Comparison of ENCODE assay signal across 8 mouse cellular contexts in the genomic region with DNA sequence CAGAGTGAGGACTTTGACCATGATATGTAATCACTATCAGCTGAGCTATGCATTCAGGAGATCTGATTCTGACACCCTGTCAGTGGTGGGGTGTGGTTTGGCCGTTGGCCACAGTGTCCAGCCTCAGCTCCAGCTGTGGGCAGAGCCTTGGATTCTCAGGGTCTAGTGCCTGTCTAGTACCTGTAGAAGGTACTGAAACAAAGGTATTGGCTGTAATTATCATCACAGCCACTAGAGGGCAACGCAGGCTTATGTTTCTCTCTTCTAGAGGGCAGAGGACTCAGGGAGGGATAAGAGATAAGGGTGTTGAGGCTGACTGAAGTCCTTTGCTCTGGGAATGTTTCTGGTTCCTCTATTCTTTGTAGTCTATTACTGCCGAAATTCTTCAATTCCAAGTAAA. TPM values are rescaled to one million over a fixed set of nuclear protein-coding genes. Genes with fewer than 3 reads are reported as not detected.
DNase-seq lines count a peak whose midpoint lies in the region; ATAC-seq lines count a peak whose summit lies in the region.

No protein-coding gene starts in this region.

- peak; percentile 35 for DNase-seq in liver
- peak; percentile 86 for DNase-seq in brain, adult 2 months (ENCODE audit: low read depth, low spot score)
- peak; percentile 76 for DNase-seq in embryonic facial prominence, embryonic 14.5 days (ENCODE audit: low spot score)
- DNase-seq in left cerebral cortex, adult 11 months (ENCODE audit: low spot score), result peak; percentile 50
- DNase-seq in testis, postnatal 14 days (ENCODE audit: low spot score), result peak; percentile 53

- H3K36me3 ChIP-seq in liver, embryonic 12.5 days, result no peaks in the 10 kb centered on the region
- no peaks in the 10 kb centered on the region for H3K36me3 ChIP-seq in embryonic facial prominence, embryonic 14.5 days (ENCODE audit: control insufficient read depth, insufficient read depth, low read length)
- no peaks in the 10 kb centered on the region for H3K36me3 ChIP-seq in hindbrain, embryonic 13.5 days
- no peaks in the 10 kb centered on the region for H3K36me3 ChIP-seq in midbrain, embryonic 15.5 days (replicated peaks)

- H3K9ac ChIP-seq in liver, embryonic 12.5 days, result no peak overlapping the region
- no peak overlapping the region for H3K9ac ChIP-seq in embryonic facial prominence, embryonic 14.5 days (ENCODE audit: low read depth, low read length)
- H3K9ac ChIP-seq in hindbrain, embryonic 13.5 days, result no peak overlapping the region
- no peak overlapping the region for H3K9ac ChIP-seq in midbrain, embryonic 15.5 days

- ATAC-seq in liver, embryonic 12.5 days, result no peak
- peak; percentile 81 for ATAC-seq in embryonic facial prominence, embryonic 14.5 days (ENCODE audit: low read depth)
- peak; percentile 64; the same call in 1 of the 2 replicates for ATAC-seq in hindbrain, embryonic 13.5 days (ENCODE audit: low FRiP score)
- ATAC-seq in midbrain, embryonic 15.5 days (replicated peaks), result peak; percentile 76

- H3K27ac ChIP-seq in liver, embryonic 12.5 days, result no peak overlapping the region
- no peak overlapping the region for H3K27ac ChIP-seq in embryonic facial prominence, embryonic 14.5 days (replicated peaks; ENCODE audit: low read depth, low read length)
- peak overlapping the region; percentile 64; the same call in 1 of the 2 replicates for H3K27ac ChIP-seq in hindbrain, embryonic 13.5 days
- H3K27ac ChIP-seq in midbrain, embryonic 15.5 days, result no peak overlapping the region

- H3K4me3 ChIP-seq in liver, embryonic 12.5 days, result no peak overlapping the region
- no peak overlapping the region for H3K4me3 ChIP-seq in embryonic facial prominence, embryonic 14.5 days (ENCODE audit: low read depth, low read length)
- no peak overlapping the region for H3K4me3 ChIP-seq in hindbrain, embryonic 13.5 days
- H3K4me3 ChIP-seq in midbrain, embryonic 15.5 days, result no peak overlapping the region

- no peaks in the 10 kb centered on the region for H3K9me3 ChIP-seq in liver, embryonic 12.5 days (replicated peaks)
- H3K9me3 ChIP-seq in embryonic facial prominence, embryonic 14.5 days (ENCODE audit: control insufficient read depth, low read length), result no peaks in the 10 kb centered on the region
- no peaks in the 10 kb centered on the region for H3K9me3 ChIP-seq in hindbrain, embryonic 13.5 days
- no peaks in the 10 kb centered on the region for H3K9me3 ChIP-seq in midbrain, embryonic 15.5 days

- H3K27me3 ChIP-seq in liver, embryonic 12.5 days (replicated peaks), result peaks cover 44% of the 10 kb centered on the region
- peaks cover 13% of the 10 kb centered on the region; the same call in 1 of the 2 replicates for H3K27me3 ChIP-seq in embryonic facial prominence, embryonic 14.5 days (replicated peaks; ENCODE audit: control insufficient read depth, insufficient read depth, low read length)
- 0 out of 2 replicates have a peak, but pooled peaks cover 4% of the 10 kb centered on the region for H3K27me3 ChIP-seq in hindbrain, embryonic 13.5 days
- H3K27me3 ChIP-seq in midbrain, embryonic 15.5 days (replicated peaks), result no peaks in the 10 kb centered on the region

- no peak overlapping the region for H3K4me2 ChIP-seq in liver, embryonic 12.5 days
- no peak overlapping the region for H3K4me2 ChIP-seq in embryonic facial prominence, embryonic 14.5 days (ENCODE audit: low read depth, low read length)
- H3K4me2 ChIP-seq in hindbrain, embryonic 13.5 days, result no peak overlapping the region
- H3K4me2 ChIP-seq in midbrain, embryonic 15.5 days, result no peak overlapping the region

- 3% methylated on average over 3 of the region's 3 CpGs for WGBS in liver, embryonic 12.5 days (ENCODE audit: insufficient replicate concordance)
- 3% methylated on average over 3 of the region's 3 CpGs for WGBS in embryonic facial prominence, embryonic 14.5 days
- WGBS in hindbrain, embryonic 13.5 days, result 7% methylated on average over 3 of the region's 3 CpGs
- 7% methylated on average over 3 of the region's 3 CpGs for WGBS in midbrain, embryonic 15.5 days

- H3K4me1 ChIP-seq in liver, embryonic 12.5 days, result no peaks in the 10 kb centered on the region
- peaks cover 11% of the 10 kb centered on the region for H3K4me1 ChIP-seq in embryonic facial prominence, embryonic 14.5 days (ENCODE audit: control insufficient read depth, insufficient read depth, low read length)
- peaks cover 39% of the 10 kb centered on the region for H3K4me1 ChIP-seq in hindbrain, embryonic 13.5 days (replicated peaks)
- peaks cover 31% of the 10 kb centered on the region for H3K4me1 ChIP-seq in midbrain, embryonic 15.5 days

RNA-seq across cellular contexts. Expression of a gene that starts 34.2 kb away (rescaled TPM):
- not detected in 2 replicates for polyA plus RNA-seq in liver, embryonic 12.5 days (2016; fragmentation: Nextera tagmentation; extraction: Ambion mirVana)
- polyA plus RNA-seq in embryonic facial prominence, embryonic 14.5 days (2014; fragmentation: Nextera tagmentation; extraction: Ambion mirVana), result not detected in 2 replicates
- polyA plus RNA-seq in hindbrain, embryonic 13.5 days (2015; fragmentation: Nextera tagmentation; extraction: Ambion mirVana), result not detected in 2 replicates
- polyA plus RNA-seq in midbrain, embryonic 15.5 days (2015; fragmentation: Nextera tagmentation; extraction: Ambion mirVana), result not detected in 2 replicates

Comparison
In these comparisons a context has a peak if more than half of its experiments do, and no peak if none do; other contexts are left out.
1. DNase-seq: peak in every context shown above with its lines; median percentile 86 in brain, adult 2 months; 76 in embryonic facial prominence, embryonic 14.5 days; 53 in testis, postnatal 14 days; 50 in left cerebral cortex, adult 11 months; 35 in liver.